Mouse (Mus musculus) heart, postnatal 0 days (tissue): ENCODE measurements at regions not wholly inside any gene's neighbourhood (a gene's known extent, or its start where the extent isn't known, plus 50 kb on each side); places are given as distances from the start of the nearest gene placed in this dataset.

ENCODE experiments used
- ATAC-seq: fragments of 200-750 bp; cut with Nextera tagmentation; 2 replicates; pipeline ENCODE4 v1.8.0; 2017; ENCODE audit warnings: low read depth, moderate number of reproducible peaks, moderate library complexity; ENCODE audit not compliant: insufficient read depth
- DNase-seq: peaks from one replicate; pipeline ENCODE4 v3.0.0-alpha.2; 2016; ENCODE audit warnings: low spot score
- H3K27ac ChIP-seq: fragments of 300-500 bp; sonication (generic); 2 replicates; pipeline ENCODE4 v1.5.1; 2014; ENCODE audit warnings: low read depth, mild to moderate bottlenecking
- H3K27me3 ChIP-seq: fragments of 300-500 bp; sonication (generic); 2 replicates; pipeline ENCODE4 v1.6.1; 2014; ENCODE audit warnings: low read length, mixed read lengths; ENCODE audit not compliant: control insufficient read depth, insufficient read depth
- H3K36me3 ChIP-seq: fragments of 300-500 bp; sonication (generic); replicated peaks from 2 replicates; pipeline ENCODE4 v1.6.1; 2014; ENCODE audit warnings: low read length, mixed read lengths; ENCODE audit not compliant: control insufficient read depth, insufficient read depth
- H3K4me1 ChIP-seq: fragments of 300-500 bp; sonication (generic); 2 replicates; pipeline ENCODE4 v1.6.1; 2014; ENCODE audit warnings: antibody characterized with exemption; ENCODE audit not compliant: control insufficient read depth, insufficient read depth
- H3K4me2 ChIP-seq: fragments of 300-500 bp; sonication (generic); 2 replicates; pipeline ENCODE4 v1.6.1; 2014; ENCODE audit warnings: low read depth, mild to moderate bottlenecking, low read length, moderate library complexity
- H3K4me3 ChIP-seq: fragments of 300-500 bp; sonication (generic); 2 replicates; pipeline ENCODE4 v1.5.1; 2014; ENCODE audit warnings: low read depth, low read length
- H3K9ac ChIP-seq: fragments of 300-500 bp; sonication (generic); replicated peaks from 2 replicates; pipeline ENCODE4 v1.6.1; 2014; ENCODE audit warnings: low read depth, low read length, mixed read lengths
- H3K9me3 ChIP-seq: fragments of 300-500 bp; sonication (generic); replicated peaks from 2 replicates; pipeline ENCODE4 v1.6.1; 2016; ENCODE audit warnings: low read length; ENCODE audit not compliant: control insufficient read depth
- CTCF ChIP-seq: IDR thresholded peaks from 2 replicates; pipeline ENCODE4 v1.5.1; 2016; ENCODE audit warnings: antibody characterized with exemption, control low read depth, low read depth
- EP300 ChIP-seq: IDR thresholded peaks from 2 replicates; pipeline ENCODE4 v1.6.1; 2016; ENCODE audit warnings: antibody characterized with exemption, low read depth
- WGBS: fragments of 180-500 bp; shearing (Covaris S2); extraction: QIAGEN DNeasy Blood & Tissue Kit; methylation state at CpG from one replicate; pipeline ENCODE4 v1.1.7; 2014; 5-methylcytosine and 5-hydroxymethylcytosine counted together

- no peak overlapping the region for H3K4me3 ChIP-seq
- no peak for ATAC-seq
- no peak overlapping the region for H3K9ac ChIP-seq
- DNase-seq: peak; percentile 24
- no peaks in the 10 kb centered on the region for H3K27me3 ChIP-seq
- no peaks in the 10 kb centered on the region for H3K36me3 ChIP-seq
- WGBS: 19% methylated on average over 10 of the region's 10 CpGs
- no peak overlapping the region for H3K4me2 ChIP-seq
- 0 out of 2 replicates have a peak, but pooled peaks cover 6% of the 10 kb centered on the region for H3K4me1 ChIP-seq
- H3K27ac ChIP-seq: no peak overlapping the region
- no peaks in the 10 kb centered on the region for H3K9me3 ChIP-seq
- no peak for TF ChIP-seq CTCF
- no peak for TF ChIP-seq EP300
These were observed 362.6 kb upstream of the Prox1 start for GRCm38 (mm10) chr1:190532879-190533676.

GRCm38 (mm10) chr1:190531224-190531623, 360.7 kb upstream of the Prox1 start:
- WGBS: 83% methylated on average over 6 of the region's 6 CpGs
- Histone ChIP-seq H3K9ac (no peak overlapping the region), H3K4me1 (0 out of 2 replicates have a peak, but pooled peaks cover 6% of the 10 kb centered on the region), H3K27ac (no peak overlapping the region), H3K4me3 (no peak overlapping the region), H3K4me2 (no peak overlapping the region), H3K36me3 (no peaks in the 10 kb centered on the region), H3K27me3 (no peaks in the 10 kb centered on the region), H3K9me3 (no peaks in the 10 kb centered on the region)
- DNase-seq (no peak), ATAC-seq (no peak)
- TF ChIP-seq EP300 (no peak), CTCF (no peak)

- H3K4me3 ChIP-seq: no peak overlapping the region
- no peak overlapping the region for H3K4me2 ChIP-seq
- TF ChIP-seq EP300 (no peak), CTCF (no peak)
- no peak overlapping the region for H3K27ac ChIP-seq
- ATAC-seq (no peak), DNase-seq (no peak)
- H3K9me3 ChIP-seq: no peaks in the 10 kb centered on the region
- H3K27me3 ChIP-seq: no peaks in the 10 kb centered on the region
- H3K9ac ChIP-seq: no peak overlapping the region
- H3K4me1 ChIP-seq: 0 out of 2 replicates have a peak, but pooled peaks cover 6% of the 10 kb centered on the region
- WGBS: 72% methylated on average over 3 of the region's 3 CpGs
- H3K36me3 ChIP-seq: no peaks in the 10 kb centered on the region
These were observed 359.6 kb upstream of the Prox1 start for GRCm38 (mm10) chr1:190530079-190530478.

- no peak for ATAC-seq
- Histone ChIP-seq H3K9ac (no peak overlapping the region), H3K4me3 (no peak overlapping the region), H3K27ac (no peak overlapping the region), H3K4me2 (no peak overlapping the region), H3K27me3 (no peaks in the 10 kb centered on the region), H3K4me1 (no peaks in the 10 kb centered on the region), H3K9me3 (no peaks in the 10 kb centered on the region), H3K36me3 (no peaks in the 10 kb centered on the region)
- TF ChIP-seq CTCF: no peak
- TF ChIP-seq EP300: no peak
- no peak for DNase-seq
- 71% methylated on average over 7 of the region's 7 CpGs for WGBS
These were observed 357.1 kb upstream of the Prox1 start for GRCm38 (mm10) chr1:190527545-190528137.

GRCm38 (mm10) chr1:190526634-190527033, 356.1 kb upstream of the Prox1 start:
- Histone ChIP-seq H3K27me3 (no peaks in the 10 kb centered on the region), H3K4me3 (no peak overlapping the region), H3K9me3 (no peaks in the 10 kb centered on the region), H3K9ac (no peak overlapping the region), H3K27ac (no peak overlapping the region), H3K36me3 (no peaks in the 10 kb centered on the region), H3K4me2 (no peak overlapping the region), H3K4me1 (no peaks in the 10 kb centered on the region)
- DNase-seq (no peak), ATAC-seq (no peak)
- TF ChIP-seq CTCF (no peak), EP300 (no peak)
- 31% methylated on average over 7 of the region's 7 CpGs for WGBS

GRCm38 (mm10) chr1:190526046-190526445, 355.5 kb upstream of the Prox1 start:
- H3K36me3 ChIP-seq: no peaks in the 10 kb centered on the region
- no peak for ATAC-seq
- no peak overlapping the region for H3K4me2 ChIP-seq
- H3K4me1 ChIP-seq: no peaks in the 10 kb centered on the region
- H3K27ac ChIP-seq: no peak overlapping the region
- no peaks in the 10 kb centered on the region for H3K9me3 ChIP-seq
- TF ChIP-seq EP300 (no peak), CTCF (no peak)
- H3K4me3 ChIP-seq: no peak overlapping the region
- WGBS: 47% methylated on average over 6 of the region's 6 CpGs
- DNase-seq: no peak
- H3K9ac ChIP-seq: no peak overlapping the region
- no peaks in the 10 kb centered on the region for H3K27me3 ChIP-seq
